Mouse (Mus musculus) cerebellum, adult 11-12 months (tissue): Measurements from ENCODE around the gene Hapln2.

Experiments
- DNase-seq: peaks from one replicate; pipeline ENCODE4 v3.0.0; 2022

The Hapln2 gene

DNA sequence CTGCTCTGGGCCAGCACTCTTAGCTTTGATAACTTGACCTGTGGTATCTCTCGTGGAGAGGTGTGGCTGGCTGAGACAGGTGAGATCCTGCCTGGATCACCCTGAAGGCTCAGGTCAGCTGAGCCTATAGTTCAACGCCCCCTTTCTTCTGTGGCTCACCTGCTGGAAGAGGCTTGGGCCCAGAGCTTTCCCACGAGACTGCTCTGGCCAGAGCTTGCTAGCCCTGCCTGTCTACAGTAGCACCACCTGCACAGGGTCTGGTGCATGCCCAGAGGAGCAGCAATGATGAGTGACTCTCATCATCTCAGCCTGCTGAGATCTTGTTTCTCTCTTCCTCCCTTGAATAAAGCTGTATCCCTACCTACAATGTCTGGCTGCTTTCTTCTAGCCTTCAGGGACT, 47.3 kb downstream of the Hapln2 start:
- no peak for DNase-seq

DNA sequence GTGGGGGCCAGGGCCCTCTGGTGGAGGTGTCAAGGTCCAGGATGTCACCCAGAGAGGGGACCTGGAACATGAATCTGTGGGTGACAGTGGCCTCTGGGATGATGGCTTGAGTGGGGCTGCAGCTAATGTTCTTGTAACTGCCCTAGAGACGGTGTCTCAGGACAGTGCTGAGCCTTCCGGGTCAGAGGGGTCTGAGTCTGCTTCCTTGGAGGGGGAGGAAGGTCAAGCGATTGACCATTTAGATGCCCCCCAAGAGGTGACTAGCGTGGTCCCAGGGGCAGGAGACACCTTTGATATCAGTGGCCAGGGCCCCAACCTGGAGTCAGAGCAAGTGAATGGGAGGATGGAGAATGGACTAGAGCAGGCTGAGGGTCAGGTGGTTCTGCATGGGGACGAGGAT, 47.9 kb downstream of the Hapln2 start:
- no peak for DNase-seq

DNA sequence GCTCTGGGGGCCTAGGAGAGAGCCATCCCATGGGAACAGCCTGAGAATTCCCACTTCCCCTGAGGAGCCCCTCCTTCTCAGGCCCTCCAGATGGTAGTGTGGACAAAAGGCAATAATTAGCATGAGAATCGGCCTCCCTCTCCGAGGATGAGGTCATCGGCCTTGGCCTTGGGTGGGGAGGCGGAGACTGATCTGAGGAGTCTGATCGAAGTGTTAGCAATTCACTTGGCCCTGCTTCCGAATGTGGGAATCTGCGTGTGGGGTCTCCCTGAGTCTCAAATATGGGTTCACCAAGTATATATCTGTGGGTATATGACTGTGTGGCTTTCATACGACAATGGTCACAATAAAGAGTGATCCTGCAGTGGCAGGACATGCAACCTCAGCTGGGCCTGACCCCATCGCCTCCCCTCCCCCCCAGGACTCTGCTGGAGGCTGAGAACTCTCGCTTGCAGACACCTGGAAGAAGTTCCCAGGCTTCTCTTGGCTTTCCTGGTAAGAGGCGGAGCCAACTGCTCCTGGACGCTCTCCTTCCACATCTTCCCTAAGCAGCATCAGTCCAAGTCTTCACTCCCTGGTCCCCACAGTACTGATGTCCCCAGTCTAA, 52.9 kb downstream of the Hapln2 start:
- DNase-seq: no peak

DNA sequence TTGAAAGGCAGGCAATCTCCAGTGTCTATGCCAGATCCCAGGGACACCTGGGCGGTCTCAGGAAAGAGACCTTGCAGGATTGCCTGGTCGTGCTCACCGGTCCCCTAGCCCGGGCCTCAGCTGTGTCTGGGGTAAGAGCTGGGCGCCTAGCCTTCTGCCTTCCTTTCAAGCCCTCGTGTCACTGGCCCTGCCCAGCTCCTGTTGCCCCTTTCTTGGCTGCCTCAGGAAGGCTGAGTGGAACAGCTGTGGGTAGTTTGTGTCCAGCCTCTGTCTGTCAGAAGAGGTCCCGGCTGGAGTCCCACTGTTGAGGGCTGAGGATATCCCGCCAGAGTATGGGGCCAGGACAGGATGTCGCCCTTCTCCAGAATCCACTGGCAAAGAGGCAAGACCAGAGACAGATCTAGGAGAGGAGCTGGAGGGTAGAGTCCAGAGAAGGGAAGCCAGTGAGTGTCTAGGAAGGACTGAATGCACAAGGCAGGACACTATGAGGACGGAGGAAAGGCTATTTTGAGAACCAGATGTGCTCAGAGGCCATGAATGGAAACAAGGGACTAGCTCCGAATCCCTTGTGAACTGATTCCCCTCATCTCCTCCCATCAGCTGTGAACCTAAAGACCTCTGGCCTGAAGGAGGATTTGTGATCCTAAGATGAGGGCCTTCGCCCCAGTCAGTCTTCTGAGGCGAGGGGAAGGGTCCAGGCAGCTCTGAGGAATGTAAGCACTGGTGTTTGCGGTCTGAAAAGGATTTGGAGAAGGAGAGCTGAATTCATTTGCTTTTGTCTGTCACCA, 53.6 kb downstream of the Hapln2 start:
- DNase-seq: no peak

DNA sequence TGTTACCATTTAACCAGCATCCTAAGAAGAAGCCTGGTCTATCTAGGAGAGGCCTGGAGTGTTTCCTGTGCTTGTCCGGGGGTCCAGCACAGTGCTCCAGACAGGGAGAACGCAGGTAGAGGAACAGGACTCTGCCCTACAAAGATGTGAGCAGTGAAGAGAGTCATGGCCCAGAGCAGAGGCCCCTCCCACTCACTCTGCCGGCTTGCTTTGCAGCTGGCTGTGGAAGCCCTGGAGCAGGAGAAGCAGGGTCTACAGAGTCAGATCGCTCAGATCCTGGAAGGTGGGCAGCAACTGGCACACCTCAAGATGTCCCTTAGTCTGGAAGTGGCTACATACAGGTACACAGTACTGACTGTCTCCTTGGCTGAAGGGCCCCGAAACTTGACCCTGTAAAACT, 54.6 kb downstream of the Hapln2 start:
- no peak for DNase-seq

DNA sequence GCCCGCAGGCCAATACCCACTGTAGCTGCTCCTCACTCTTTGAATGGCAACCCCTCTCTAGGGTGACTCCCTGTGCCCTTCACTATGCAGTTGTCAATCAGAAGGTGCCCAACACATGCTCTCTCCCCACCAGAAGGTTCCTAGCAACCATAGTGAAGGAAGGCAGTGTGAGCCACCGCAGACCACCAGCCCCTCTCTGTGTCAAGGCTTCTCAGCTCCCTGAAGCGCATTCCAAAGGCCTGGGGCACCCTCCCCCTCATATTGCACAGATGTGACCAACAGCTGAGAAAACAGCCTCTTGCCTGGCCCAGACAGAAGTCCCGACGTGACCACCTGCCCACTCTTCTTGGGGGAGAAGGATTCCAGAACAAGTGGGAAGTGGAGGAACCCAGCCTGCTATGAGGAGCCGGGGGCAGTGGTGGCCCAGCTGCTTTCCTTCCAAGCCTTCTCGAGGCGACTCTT, 55.1 kb downstream of the Hapln2 start:
- no peak for DNase-seq
